Mouse (Mus musculus) fat pad, adult 2 months (tissue): ENCODE results near the gene Ccdc65.
"Not testable (repeated sequence)": the region's sequence is repeated elsewhere in the genome, so short reads cannot be mapped to it uniquely, and the experiment has no call there.

Experiments
- DNase-seq: peaks from one replicate; pipeline ENCODE4 v3.0.0-alpha.2; 2011; ENCODE audit warnings: low read depth, low spot score; ENCODE audit errors: extremely low read depth

Ccdc65 gene

GRCm38 (mm10) chr15:98736521-98736920, 28.5 kb downstream of the Ccdc65 start:
- DNase-seq: no peak

DNA sequence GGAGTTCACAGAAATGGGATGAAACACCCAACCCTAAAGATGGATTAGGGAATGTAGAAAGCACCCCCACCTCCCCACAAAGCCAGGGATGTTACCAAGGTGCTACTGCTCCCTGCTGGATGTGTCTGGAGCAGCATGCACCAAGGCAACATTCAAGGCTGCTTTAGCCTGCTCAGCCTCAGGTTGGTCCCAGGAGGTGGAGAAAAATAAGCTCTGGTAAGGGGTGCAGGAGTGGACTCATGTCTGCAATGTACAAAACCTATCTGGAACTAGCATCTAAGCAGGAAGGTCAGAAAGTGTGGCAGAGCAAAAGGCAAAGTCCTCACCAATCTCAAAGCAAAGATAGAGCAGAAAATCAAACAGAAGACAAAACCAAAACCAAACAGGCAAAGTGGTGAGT, 29.9 kb downstream of the Ccdc65 start:
- no peak for DNase-seq

DNA sequence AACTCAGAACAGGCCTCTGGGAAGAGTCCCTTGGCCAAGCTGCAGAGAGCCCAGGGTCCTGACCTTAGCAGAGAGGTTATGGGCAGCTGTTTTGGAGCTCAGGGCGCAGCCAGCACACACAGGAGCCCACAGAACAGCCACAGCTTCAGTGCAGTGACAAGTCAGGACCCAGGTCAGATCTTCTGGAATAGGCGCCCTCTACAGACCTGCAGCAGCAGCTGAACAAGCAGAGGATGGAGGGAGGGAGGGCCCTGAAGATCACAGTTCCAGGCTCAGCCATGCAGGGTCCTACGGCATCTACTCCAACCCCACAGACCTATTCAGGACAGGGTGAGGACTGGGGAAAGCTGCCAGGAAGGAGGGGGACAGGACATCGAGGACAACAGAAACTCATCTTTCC, 30.8 kb downstream of the Ccdc65 start:
- DNase-seq: no peak

GRCm38 (mm10) chr15:98740219-98740618, 32.2 kb downstream of the Ccdc65 start:
- DNase-seq: no peak

GRCm38 (mm10) chr15:98742766-98743428, 34.9 kb downstream of the Ccdc65 start:
- no peak for DNase-seq

DNA sequence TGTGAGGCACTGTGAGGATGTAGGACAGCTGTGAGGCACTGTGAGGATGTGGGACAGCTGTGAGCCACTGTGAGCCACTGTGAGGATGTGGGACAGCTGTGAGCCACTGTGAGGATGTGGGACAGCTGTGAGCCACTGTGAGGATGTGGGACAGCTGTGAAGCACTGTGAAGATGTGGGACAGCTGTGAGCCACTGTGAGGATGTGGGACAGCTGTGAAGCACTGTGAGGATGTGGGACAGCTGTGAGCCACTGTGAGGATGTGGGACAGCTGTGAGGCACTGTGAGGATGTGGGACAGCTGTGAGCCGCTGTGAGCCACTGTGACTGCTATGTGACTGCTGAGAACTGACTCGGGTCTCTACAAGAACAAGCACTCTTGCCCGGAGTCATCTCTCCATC, 35.9 kb downstream of the Ccdc65 start:
- DNase-seq: not testable (repeated sequence)

- DNase-seq: no peak
These were observed 38.4 kb downstream of the Ccdc65 start for GRCm38 (mm10) chr15:98746344-98746965.

DNA sequence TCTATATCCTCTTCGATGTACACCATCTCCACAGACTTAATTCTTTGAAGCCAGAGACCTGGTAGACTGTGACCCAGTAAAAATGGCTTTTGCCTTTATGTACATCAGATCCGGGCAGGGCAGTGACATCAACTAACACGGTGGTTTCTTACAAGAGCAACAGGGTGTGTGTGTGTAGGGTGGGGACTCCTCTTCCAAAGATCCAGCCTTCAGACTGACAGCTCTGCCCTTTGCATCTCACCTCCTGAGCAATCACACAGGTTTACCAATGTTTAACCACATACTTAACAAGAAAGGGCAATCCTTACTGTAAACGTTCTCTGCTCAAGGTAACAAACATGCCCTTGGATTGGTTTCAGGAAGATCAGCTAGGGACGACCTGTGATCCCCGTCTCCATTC, 39.3 kb downstream of the Ccdc65 start:
- DNase-seq: no peak

GRCm38 (mm10) chr15:98749093-98749492, 41.1 kb downstream of the Ccdc65 start:
- DNase-seq: no peak

- DNase-seq: no peak
These were observed 45.0 kb downstream of the Ccdc65 start for GRCm38 (mm10) chr15:98753021-98753423.

DNA sequence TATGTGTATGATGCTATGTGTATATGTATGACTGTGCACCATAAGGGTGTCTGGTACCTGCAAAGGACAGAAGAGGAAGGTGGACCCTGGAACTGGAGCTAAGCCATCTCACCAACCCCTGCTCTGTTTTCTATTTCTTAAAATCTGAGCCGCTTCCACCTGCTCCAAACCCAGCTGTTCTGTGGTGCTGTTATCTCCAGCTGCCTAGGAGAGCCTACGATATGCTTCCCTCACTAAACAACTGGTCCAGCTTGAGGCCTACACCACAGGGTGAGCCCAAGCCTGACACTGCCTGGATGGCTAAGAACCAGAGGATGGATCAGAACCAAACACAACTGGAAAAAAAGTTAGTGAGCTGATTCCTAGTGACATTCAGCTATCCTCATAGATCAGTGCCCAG, 46.1 kb downstream of the Ccdc65 start:
- no peak for DNase-seq

DNA sequence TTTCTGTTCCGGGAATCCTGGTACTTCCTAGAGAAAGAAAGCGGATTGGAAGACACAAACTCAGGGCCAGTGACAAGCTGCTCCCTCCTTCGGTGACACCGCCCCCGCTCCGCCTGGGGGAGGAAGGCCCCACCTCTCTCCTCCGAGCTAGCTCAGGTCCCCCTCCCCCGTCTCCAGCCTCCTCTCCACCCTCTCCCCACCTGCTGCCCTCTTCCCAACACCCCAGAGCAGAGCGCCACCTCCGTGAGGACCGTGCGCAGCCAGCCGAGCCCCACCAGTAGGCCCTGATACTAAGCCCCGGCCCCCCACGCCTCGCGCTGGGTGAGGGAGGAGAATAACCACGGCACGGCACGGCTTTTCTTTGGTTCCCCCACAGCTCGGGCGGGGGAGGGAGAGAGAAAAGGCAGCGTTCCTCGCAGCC, 54.2 kb downstream of the Ccdc65 start:
- no peak for DNase-seq

- DNase-seq: no peak
These were observed 54.9 kb downstream of the Ccdc65 start, which contains the start of gene Arf3 for GRCm38 (mm10) chr15:98762670-98763529. Gene Arf3 (minus strand): TSS chr15:98763214.

- DNase-seq: no peak
These were observed 57.9 kb downstream of the Ccdc65 start for GRCm38 (mm10) chr15:98765929-98766328.

DNA sequence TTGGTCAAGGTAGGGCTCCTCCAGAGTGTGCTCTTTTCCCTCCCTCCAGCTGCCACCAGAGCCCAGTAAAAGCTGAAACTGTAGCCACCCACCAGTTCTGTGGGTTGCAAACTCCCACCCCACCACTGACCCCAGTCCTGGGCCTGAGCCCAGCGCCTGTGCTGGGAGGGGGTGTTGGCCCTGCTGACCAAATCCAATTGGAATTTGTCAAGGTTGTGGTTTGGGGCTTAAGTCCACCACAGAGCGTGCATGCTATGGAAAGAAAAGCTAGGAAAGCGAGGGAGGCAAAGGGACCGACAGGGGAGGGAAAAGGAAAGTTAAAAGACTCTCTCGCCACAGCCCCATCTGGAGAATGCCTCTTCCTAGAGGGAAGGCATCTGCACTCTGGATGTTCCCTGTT, 60.3 kb downstream of the Ccdc65 start:
- DNase-seq: no peak

- no peak for DNase-seq
These were observed 63.9 kb downstream of the Ccdc65 start for GRCm38 (mm10) chr15:98771813-98772425.

GRCm38 (mm10) chr15:98772511-98773211, 64.7 kb downstream of the Ccdc65 start:
- DNase-seq: no peak
